Mouse (Mus musculus) hindbrain, embryonic 15.5 days (tissue): ENCODE data around the gene Rhox3h. TPM values are rescaled to one million over a fixed set of nuclear protein-coding genes. Genes with fewer than 3 reads are reported as not detected.
"Not testable (repeated sequence)": the region's sequence is repeated elsewhere in the genome, so short reads cannot be mapped to it uniquely, and the experiment has no call there.

Experiments
- ATAC-seq: fragments of 200-750 bp; cut with Nextera tagmentation; 2 replicates; pipeline ENCODE4 v1.8.0; 2017; ENCODE audit warnings: low read depth, moderate number of reproducible peaks, moderate TSS enrichment; ENCODE audit not compliant: low FRiP score
- H3K27ac ChIP-seq: fragments of 300-500 bp; sonication (generic); replicated peaks from 2 replicates; pipeline ENCODE4 v1.5.1; 2015; ENCODE audit warnings: mild to moderate bottlenecking, inconsistent platforms
- H3K27me3 ChIP-seq: fragments of 300-500 bp; sonication (generic); 2 replicates; pipeline ENCODE4 v1.6.1; 2015; ENCODE audit warnings: control low read depth, inconsistent platforms
- H3K36me3 ChIP-seq: fragments of 300-500 bp; sonication (generic); 2 replicates; pipeline ENCODE4 v1.6.1; 2015; ENCODE audit warnings: control low read depth, inconsistent platforms
- H3K4me1 ChIP-seq: fragments of 300-500 bp; sonication (generic); replicated peaks from 2 replicates; pipeline ENCODE4 v1.6.1; 2015; ENCODE audit warnings: control low read depth, inconsistent platforms
- H3K4me2 ChIP-seq: fragments of 300-500 bp; sonication (generic); 2 replicates; pipeline ENCODE4 v1.6.1; 2015; ENCODE audit warnings: moderate library complexity, mild to moderate bottlenecking, inconsistent platforms
- H3K4me3 ChIP-seq: fragments of 300-500 bp; sonication (generic); 2 replicates; pipeline ENCODE4 v1.5.1; 2015; ENCODE audit warnings: mild to moderate bottlenecking, inconsistent platforms
- H3K9ac ChIP-seq: fragments of 300-500 bp; sonication (generic); 2 replicates; pipeline ENCODE4 v1.6.1; 2015; ENCODE audit warnings: inconsistent platforms
- H3K9me3 ChIP-seq: fragments of 300-500 bp; sonication (generic); 2 replicates; pipeline ENCODE4 v1.6.1; 2016; ENCODE audit warnings: control low read depth, inconsistent platforms
- WGBS: fragments of 180-500 bp; shearing (Covaris S2); methylation state at CpG from one replicate; pipeline ENCODE4 v1.1.7; 2015; 5-methylcytosine and 5-hydroxymethylcytosine counted together
- polyA plus RNA-seq: library from polyadenylated mRNA; unstranded; fragments of >200 nt; fragmentation: Nextera tagmentation; extraction: Ambion mirVana; gene quantifications from 2 replicates; pipeline ENCODE4 v1.2.1, GENCODE M21; 2015

Rhox3h gene
- not detected in 2 replicates for polyA plus RNA-seq

DNA sequence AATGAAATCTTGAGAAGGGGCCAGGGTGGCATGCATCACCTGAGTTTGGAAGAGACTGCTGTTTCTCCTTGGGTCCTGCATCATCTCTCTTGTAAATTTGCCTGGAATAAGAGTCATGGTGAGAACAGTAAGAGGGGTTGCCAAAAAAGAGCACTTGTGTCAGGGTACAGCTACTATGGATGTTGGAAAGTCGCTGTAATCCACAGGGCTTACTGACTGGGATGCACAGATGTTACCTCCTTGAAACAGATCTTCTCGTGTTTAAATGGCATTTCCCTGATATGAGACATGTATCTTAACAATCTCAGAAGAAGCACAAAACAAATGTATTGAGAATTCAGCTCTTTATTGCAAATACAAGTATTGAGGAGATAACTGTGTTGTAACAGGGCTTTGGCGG is at the start of gene Rhox3h:
Gene Rhox3h (minus strand): TSS at position 101 of the 400 bp plus-strand sequence.
- H3K27me3 ChIP-seq, H3K9me3 ChIP-seq, H3K4me2 ChIP-seq, H3K9ac ChIP-seq, ATAC-seq, H3K4me1 ChIP-seq, H3K27ac ChIP-seq, H3K4me3 ChIP-seq, H3K36me3 ChIP-seq: not testable (repeated sequence)
- WGBS, result 100% methylated on average over 1 of the region's 3 CpGs

- Histone ChIP-seq H3K9me3 (no peaks in the 10 kb centered on the region), H3K36me3 (no peaks in the 10 kb centered on the region), H3K9ac (no peak overlapping the region), H3K27me3 (no peaks in the 10 kb centered on the region), H3K4me1 (no peaks in the 10 kb centered on the region), H3K4me2 (no peak overlapping the region), H3K27ac (no peak overlapping the region), H3K4me3 (no peak overlapping the region)
- WGBS, result 69% methylated on average over 3 of the region's 3 CpGs
- no peak for ATAC-seq
These were observed 33.3 kb upstream of the Rhox3h start for GRCm38 (mm10) chrX:37701821-37702387.

DNA sequence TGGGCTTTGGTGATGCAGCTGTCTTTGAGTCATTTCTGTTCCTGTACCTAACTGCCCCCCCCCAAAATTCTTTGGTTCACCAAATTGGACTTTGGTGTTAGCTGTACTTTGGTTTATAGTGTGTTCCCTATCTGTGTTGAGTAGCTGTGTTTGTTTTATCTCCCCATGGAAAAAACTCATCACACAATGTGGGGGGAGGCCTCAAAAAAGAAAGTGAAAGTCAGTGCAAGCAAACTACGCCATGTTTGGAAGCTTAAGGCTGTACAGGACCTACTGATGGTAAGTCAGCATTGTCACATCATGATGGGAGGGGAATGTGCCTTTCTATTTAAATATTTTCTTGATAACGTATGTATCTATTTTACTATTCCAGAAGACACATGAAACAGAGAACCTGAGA is 23.7 kb upstream of the Rhox3h start:
- H3K4me1 ChIP-seq, result no peaks in the 10 kb centered on the region
- H3K27me3 ChIP-seq, result no peaks in the 10 kb centered on the region
- WGBS, result 88% methylated on average over 2 of the region's 2 CpGs
- no peaks in the 10 kb centered on the region for H3K9me3 ChIP-seq
- H3K4me3 ChIP-seq, result no peak overlapping the region
- H3K27ac ChIP-seq, result no peak overlapping the region
- no peaks in the 10 kb centered on the region for H3K36me3 ChIP-seq
- no peak overlapping the region for H3K9ac ChIP-seq
- H3K4me2 ChIP-seq, result no peak overlapping the region
- ATAC-seq, result no peak

DNA sequence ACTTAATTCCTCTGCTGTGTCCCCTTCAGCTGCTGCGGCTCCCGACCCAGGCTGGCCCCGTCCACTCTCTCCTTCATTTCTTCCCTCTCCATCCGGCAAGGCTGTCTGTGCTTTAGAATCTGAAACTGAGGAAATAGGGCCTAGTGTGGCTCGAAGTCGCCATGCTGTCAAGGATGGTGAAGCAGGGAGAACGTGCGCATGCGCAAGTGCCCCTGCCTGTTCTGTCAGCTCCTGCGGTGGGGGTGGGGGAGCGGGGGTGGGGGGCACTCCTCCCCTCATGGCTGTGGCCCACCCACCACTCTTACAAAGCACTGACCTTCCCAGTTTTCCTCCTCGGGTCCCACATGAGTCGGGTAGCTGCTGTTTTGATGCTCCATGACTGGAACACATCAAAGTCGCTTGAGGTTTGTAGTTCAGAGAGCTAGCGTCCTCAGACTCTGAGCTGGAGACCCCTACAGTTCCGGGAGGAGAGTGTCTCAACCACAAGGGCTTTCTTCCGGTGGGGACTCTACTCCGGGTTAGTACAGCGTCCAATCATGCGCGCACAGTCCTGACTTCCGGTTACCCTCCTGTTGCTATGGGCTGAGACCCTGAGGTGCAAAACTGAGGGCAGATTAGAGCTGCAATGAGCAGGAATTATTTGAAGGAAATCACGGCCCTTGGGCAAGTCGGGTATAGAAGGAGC is 14.6 kb upstream of the Rhox3h start:
- no peak overlapping the region for H3K4me3 ChIP-seq
- no peaks in the 10 kb centered on the region for H3K9me3 ChIP-seq
- ATAC-seq, result no peak
- H3K9ac ChIP-seq, result no peak overlapping the region
- no peak overlapping the region for H3K27ac ChIP-seq
- no peaks in the 10 kb centered on the region for H3K36me3 ChIP-seq
- WGBS, result 85% methylated on average over 24 of the region's 24 CpGs
- no peaks in the 10 kb centered on the region for H3K27me3 ChIP-seq
- H3K4me2 ChIP-seq, result no peak overlapping the region
- no peaks in the 10 kb centered on the region for H3K4me1 ChIP-seq

- ATAC-seq, H3K4me1 ChIP-seq, H3K27me3 ChIP-seq, H3K36me3 ChIP-seq, H3K9ac ChIP-seq, H3K9me3 ChIP-seq, H3K4me2 ChIP-seq, H3K4me3 ChIP-seq, H3K27ac ChIP-seq: not testable (repeated sequence)
- WGBS, result 88% methylated on average over 8 of the region's 8 CpGs
These were observed 4.6 kb upstream of the Rhox3h start, which contains the start of gene Rhox2h for GRCm38 (mm10) chrX:37673177-37673576. Gene Rhox2h (minus strand): TSS chrX:37673277.

- H3K27ac ChIP-seq, ATAC-seq, H3K36me3 ChIP-seq, H3K9ac ChIP-seq, H3K4me1 ChIP-seq, H3K4me2 ChIP-seq, H3K9me3 ChIP-seq, H3K4me3 ChIP-seq, H3K27me3 ChIP-seq: not testable (repeated sequence)
- WGBS, result 94% methylated on average over 16 of the region's 20 CpGs
These were observed 17.3 kb downstream of the Rhox3h start, which contains the start of gene Rhox4g for GRCm38 (mm10) chrX:37651227-37651626. Gene Rhox4g (minus strand): TSS chrX:37651327.

DNA sequence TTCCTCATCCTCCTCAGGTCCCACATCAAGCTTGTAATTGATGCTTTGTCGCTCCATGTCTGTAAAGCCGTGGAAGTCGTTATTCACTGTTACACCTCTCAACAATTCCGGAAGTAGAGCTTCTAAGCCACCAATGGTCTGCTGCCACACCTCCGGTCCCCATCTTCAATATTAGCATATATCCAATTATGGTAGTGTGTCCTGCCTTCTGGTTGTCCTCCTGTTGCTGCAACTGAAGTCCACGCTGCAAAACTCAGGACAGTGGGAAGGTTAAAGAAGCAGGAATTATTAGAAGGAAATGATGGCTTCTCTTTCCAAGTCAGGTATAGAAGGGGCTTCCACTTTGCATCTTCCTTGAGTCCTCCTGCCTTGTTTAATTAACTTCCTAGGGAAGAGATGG is 25.2 kb downstream of the Rhox3h start, which contains the start of gene Rhox2g:
Gene Rhox2g (minus strand): TSS at position 101 of the 400 bp plus-strand sequence.
- H3K9ac ChIP-seq, H3K4me3 ChIP-seq, H3K27me3 ChIP-seq, H3K36me3 ChIP-seq, H3K4me2 ChIP-seq, H3K4me1 ChIP-seq, H3K27ac ChIP-seq, H3K9me3 ChIP-seq, ATAC-seq: not testable (repeated sequence)
- 92% methylated on average over 6 of the region's 6 CpGs for WGBS

GRCm38 (mm10) chrX:37628512-37628911 is 40.1 kb downstream of the Rhox3h start, which contains the start of gene Rhox3g:
Gene Rhox3g (minus strand): TSS chrX:37628612.
- not testable (repeated sequence) for ATAC-seq, H3K4me1 ChIP-seq, H3K27me3 ChIP-seq, H3K9me3 ChIP-seq, H3K27ac ChIP-seq, H3K4me2 ChIP-seq, H3K36me3 ChIP-seq, H3K9ac ChIP-seq, H3K4me3 ChIP-seq
- WGBS, result 86% methylated on average over 2 of the region's 2 CpGs

Other genes starting within 250 kb of the Rhox3h start
- not detected in 2 replicates for gene Rhox4b, start 236.3 kb downstream of the Rhox3h start, polyA plus RNA-seq
- gene Rhox2c, start 215.1 kb downstream of the Rhox3h start, polyA plus RNA-seq, result not detected in 2 replicates
- gene Rhox3c, start 210.2 kb downstream of the Rhox3h start, polyA plus RNA-seq, result not detected in 2 replicates
- not detected in 2 replicates for gene Rhox4c, start 188.4 kb downstream of the Rhox3h start, polyA plus RNA-seq
- gene Rhox2d, start 175.3 kb downstream of the Rhox3h start, polyA plus RNA-seq, result not detected in 2 replicates
- not detected in 2 replicates for gene Rhox4d, start 154.4 kb downstream of the Rhox3h start, polyA plus RNA-seq
- not detected in 2 replicates for gene Rhox2e, start 138.3 kb downstream of the Rhox3h start, polyA plus RNA-seq
- gene Rhox3e, start 126.7 kb downstream of the Rhox3h start, polyA plus RNA-seq, result not detected in 2 replicates
- not detected in 2 replicates for gene Rhox4e, start 111.4 kb downstream of the Rhox3h start, polyA plus RNA-seq
- gene Rhox2f, start 97.4 kb downstream of the Rhox3h start, polyA plus RNA-seq, result not detected in 2 replicates
- not detected in 2 replicates for gene Rhox3f, start 87.8 kb downstream of the Rhox3h start, polyA plus RNA-seq
- not detected in 2 replicates for gene Rhox4f, start 61.1 kb downstream of the Rhox3h start, polyA plus RNA-seq
- not detected in 2 replicates for gene Rhox3g, start 40.2 kb downstream of the Rhox3h start, polyA plus RNA-seq
- gene Rhox2g, start 25.3 kb downstream of the Rhox3h start, polyA plus RNA-seq, result not detected in 2 replicates
- not detected in 2 replicates for gene Rhox4g, start 17.4 kb downstream of the Rhox3h start, polyA plus RNA-seq
- gene Rhox2h, start 4.5 kb upstream of the Rhox3h start, polyA plus RNA-seq, result not detected in 2 replicates
- 0.22 and 1.4 TPM in 2 replicates for gene Rhox5, start 136.1 kb upstream of the Rhox3h start, polyA plus RNA-seq
- gene Rhox6, start 158.1 kb upstream of the Rhox3h start, polyA plus RNA-seq, result not detected in 2 replicates
- not detected in 2 replicates for gene Rhox7a, start 162.9 kb upstream of the Rhox3h start, polyA plus RNA-seq
- gene Rhox8, start 210.2 kb upstream of the Rhox3h start, polyA plus RNA-seq, result 0.17 TPM in 1 of 2 replicates, not detected in the other
- gene Rhox7b, start 228.5 kb upstream of the Rhox3h start, polyA plus RNA-seq, result not detected in 2 replicates
- not detected in 2 replicates for gene Rhox9, start 233.0 kb upstream of the Rhox3h start, polyA plus RNA-seq